Mouse (Mus musculus) lung, postnatal 0 days (tissue): ENCODE data around the gene Ccp110. TPM values are rescaled to one million over a fixed set of nuclear protein-coding genes. Genes with fewer than 3 reads are reported as not detected.

Experiments
- ATAC-seq: fragments of 200-750 bp; cut with Nextera tagmentation; 2 replicates; pipeline ENCODE4 v1.8.0; 2017; ENCODE audit warnings: moderate library complexity
- DNase-seq: peaks from one replicate; pipeline ENCODE4 v3.0.0-alpha.2; 2016; ENCODE audit warnings: low spot score
- H3K27ac ChIP-seq: fragments of 300-500 bp; sonication (generic); 2 replicates; pipeline ENCODE4 v1.5.1; 2014; ENCODE audit warnings: antibody characterized with exemption, mild to moderate bottlenecking, low read length, mixed read lengths
- H3K27me3 ChIP-seq: fragments of 300-500 bp; sonication (generic); replicated peaks from 2 replicates; pipeline ENCODE4 v1.6.1; 2014; ENCODE audit warnings: low read length, mixed read lengths; ENCODE audit not compliant: insufficient read depth
- H3K36me3 ChIP-seq: fragments of 300-500 bp; sonication (generic); 2 replicates; pipeline ENCODE4 v1.6.1; 2014; ENCODE audit warnings: low read length, mixed read lengths; ENCODE audit not compliant: insufficient read depth
- H3K4me1 ChIP-seq: fragments of 300-500 bp; sonication (generic); 2 replicates; pipeline ENCODE4 v1.6.1; 2014; ENCODE audit warnings: antibody characterized with exemption, low read depth, low read length, mixed read lengths; ENCODE audit not compliant: insufficient read depth
- H3K4me2 ChIP-seq: fragments of 300-500 bp; sonication (generic); replicated peaks from 2 replicates; pipeline ENCODE4 v1.6.1; 2014; ENCODE audit warnings: low read depth, mild to moderate bottlenecking, low read length, moderate library complexity, mixed read lengths
- H3K4me3 ChIP-seq: fragments of 300-500 bp; sonication (generic); 2 replicates; pipeline ENCODE4 v1.5.1; 2014; ENCODE audit warnings: low read depth, low read length
- H3K9ac ChIP-seq: fragments of 300-500 bp; sonication (generic); replicated peaks from 2 replicates; pipeline ENCODE4 v1.6.1; 2014; ENCODE audit warnings: low read depth, mild to moderate bottlenecking
- H3K9me3 ChIP-seq: fragments of 300-500 bp; sonication (generic); 2 replicates; pipeline ENCODE4 v1.6.1; 2016; ENCODE audit warnings: low read length, mixed read lengths
- CTCF ChIP-seq: IDR thresholded peaks from 2 replicates; pipeline ENCODE4 v1.5.1; 2016; ENCODE audit warnings: antibody characterized with exemption, mild to moderate bottlenecking
- EP300 ChIP-seq: IDR thresholded peaks from 2 replicates; pipeline ENCODE4 v1.6.1; 2016; ENCODE audit warnings: antibody characterized with exemption, mild to moderate bottlenecking, control low read depth
- WGBS: fragments of 180-500 bp; shearing (Covaris S2); extraction: QIAGEN DNeasy Blood & Tissue Kit; methylation state at CpG from one replicate; pipeline ENCODE4 v1.1.7; 2014; 5-methylcytosine and 5-hydroxymethylcytosine counted together
- polyA plus RNA-seq: library from polyadenylated mRNA; unstranded; fragments of >200 nt; fragmentation: Nextera tagmentation; extraction: Ambion mirVana; gene quantifications from 2 replicates; pipeline ENCODE4 v1.2.1, GENCODE M21; 2015

Ccp110 gene
- polyA plus RNA-seq, 1 experiment from 2014 or later, result 8.4 TPM

DNA sequence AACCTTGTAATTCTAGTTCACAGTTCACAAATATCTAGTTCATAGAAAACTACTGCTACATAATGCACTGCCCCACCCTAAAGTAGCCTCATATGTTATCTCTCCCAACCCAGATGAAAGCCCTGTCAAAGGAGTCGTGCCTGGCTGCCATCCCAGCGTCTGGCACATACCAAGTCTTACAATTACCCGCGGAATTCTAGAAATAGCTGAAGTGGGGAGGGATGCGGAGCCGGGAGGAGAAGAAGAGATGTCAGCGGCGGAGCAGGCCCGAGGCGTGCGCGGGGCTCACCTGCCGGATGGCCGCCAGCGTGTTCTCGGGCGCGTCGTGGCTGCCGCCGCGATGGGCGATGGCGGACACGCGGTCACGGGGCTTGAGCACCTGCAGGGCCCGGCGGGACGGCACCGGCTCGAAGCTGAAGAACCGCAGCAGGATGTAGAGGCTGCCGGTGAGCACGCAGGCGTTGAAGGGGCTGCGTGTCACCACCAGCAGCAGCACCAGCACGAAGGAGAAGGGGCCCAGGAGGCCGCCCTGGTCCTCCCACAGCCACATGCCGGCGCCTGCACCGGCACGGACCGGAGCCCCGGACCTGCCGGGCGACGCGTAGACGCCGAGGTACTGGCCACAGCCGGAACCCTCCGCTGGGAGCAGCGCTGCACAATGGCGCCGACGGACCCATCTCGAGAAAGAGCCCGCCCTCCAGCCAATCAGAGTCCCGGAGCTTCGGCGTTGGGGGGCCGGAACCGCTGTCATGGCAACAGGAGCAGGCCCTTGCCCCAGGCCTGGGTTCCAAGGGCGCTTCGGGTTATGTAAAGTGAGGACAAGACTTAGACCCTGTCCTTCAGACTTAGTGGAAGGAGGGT is 7.0 kb upstream of the Ccp110 start, which contains the start of gene Gde1:
Gde1 (minus strand) TSS at position 678 of the 861 bp plus-strand sequence.
- H3K27ac ChIP-seq, result peak within 1 kb of the TSS; percentile 93
- no peaks in the 10 kb centered on the region for H3K36me3 ChIP-seq
- H3K9ac ChIP-seq, result peak within 1 kb of the TSS; percentile 82
- no peaks in the 10 kb centered on the region for H3K27me3 ChIP-seq
- peak within 1 kb of the TSS; percentile 81 for H3K4me2 ChIP-seq
- no peaks in the 10 kb centered on the region for H3K9me3 ChIP-seq
- 0 out of 2 replicates have a peak, but pooled peaks have one; percentile 14 for TF ChIP-seq EP300
- 0 out of 2 replicates have a peak, but pooled peaks have one; percentile 12 for TF ChIP-seq CTCF
- ATAC-seq (peak; percentile 86), DNase-seq (peak; percentile 94)
- WGBS, result under 1% methylated on average over 58 of the region's 66 CpGs
- peaks cover 14% of the 10 kb centered on the region; the same call in 1 of the 2 replicates for H3K4me1 ChIP-seq
- H3K4me3 ChIP-seq, result peak within 1 kb of the TSS; percentile 87

DNA sequence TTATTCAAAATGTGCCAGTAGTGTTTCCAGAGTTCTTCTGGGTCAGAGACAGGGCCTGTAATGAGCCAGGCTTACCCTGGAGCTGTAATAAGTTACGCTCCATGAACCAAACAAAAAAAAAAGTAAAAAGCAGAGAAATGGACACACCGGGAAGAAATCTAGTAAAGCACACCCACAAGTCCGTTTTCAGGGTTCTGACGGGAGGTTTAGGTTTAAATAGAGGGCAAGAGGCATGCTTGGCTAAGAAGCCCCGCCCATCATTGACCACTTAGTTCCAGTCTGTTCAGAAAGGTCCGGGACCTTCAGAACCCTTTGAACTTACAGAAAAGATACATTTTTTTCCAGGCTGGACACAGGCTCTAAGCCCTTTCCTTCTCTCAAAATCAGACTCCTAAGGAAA is 6.3 kb upstream of the Ccp110 start:
- ATAC-seq (no peak), DNase-seq (peak; percentile 36)
- peaks cover 14% of the 10 kb centered on the region; the same call in 1 of the 2 replicates for H3K4me1 ChIP-seq
- 29% methylated on average over 6 of the region's 6 CpGs for WGBS
- H3K27ac ChIP-seq, result peak overlapping the region; percentile 93
- no peaks in the 10 kb centered on the region for H3K36me3 ChIP-seq
- TF ChIP-seq EP300 (no peak), CTCF (no peak)
- no peaks in the 10 kb centered on the region for H3K27me3 ChIP-seq
- peak overlapping the region; percentile 82; the same call in 1 of the 2 replicates for H3K9ac ChIP-seq
- peak overlapping the region; percentile 81 for H3K4me2 ChIP-seq
- peak overlapping the region; percentile 87 for H3K4me3 ChIP-seq
- H3K9me3 ChIP-seq, result no peaks in the 10 kb centered on the region

DNA sequence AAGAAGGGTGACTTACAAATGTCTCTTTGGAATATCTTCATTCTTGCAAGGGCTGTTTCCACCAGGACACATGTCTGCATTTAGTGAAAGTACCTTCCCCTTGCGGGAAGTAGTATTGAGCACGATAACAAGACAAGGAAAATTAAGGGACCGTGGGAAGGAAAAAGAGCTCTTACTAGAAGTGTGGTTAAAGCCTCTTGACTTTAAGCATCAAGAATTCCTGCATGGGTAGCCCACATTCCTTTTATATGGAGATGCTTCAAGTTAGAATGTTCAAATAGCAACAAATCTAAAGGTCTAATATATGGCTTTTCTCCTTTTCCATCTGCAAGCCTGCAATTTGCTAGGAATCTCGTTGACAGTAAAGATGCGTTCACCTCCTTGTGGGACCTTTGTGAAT is 5.9 kb upstream of the Ccp110 start:
- WGBS, result 62% methylated on average over 5 of the region's 5 CpGs
- peak overlapping the region; percentile 81; the same call in 1 of the 2 replicates for H3K4me2 ChIP-seq
- no peak for ATAC-seq

DNA sequence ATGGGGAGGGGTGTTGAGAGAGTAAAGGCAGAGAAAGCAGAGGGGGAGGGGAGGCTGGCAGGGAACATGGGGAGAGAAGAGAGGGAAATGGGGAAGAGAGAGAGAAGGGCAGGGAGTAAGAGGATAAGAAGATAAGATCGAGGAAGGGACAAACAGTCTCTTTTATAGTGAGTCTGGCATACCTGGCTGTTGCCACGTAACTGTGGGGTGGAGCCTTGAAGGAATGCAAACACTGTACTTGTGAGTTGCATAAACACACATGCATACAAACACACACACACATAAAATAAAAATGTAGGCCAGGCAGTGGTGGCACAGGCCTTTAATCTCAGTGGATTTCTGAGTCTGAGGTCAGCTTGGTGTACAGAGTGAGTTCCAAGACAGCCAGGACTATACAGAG is 5.1 kb upstream of the Ccp110 start:
- no peak for TF ChIP-seq CTCF
- TF ChIP-seq EP300, result no peak
- Histone ChIP-seq H3K9me3 (no peaks in the 10 kb centered on the region), H3K4me2 (no peak overlapping the region), H3K27ac (peak overlapping the region; percentile 93), H3K4me1 (peaks cover 12% of the 10 kb centered on the region; the same call in 1 of the 2 replicates), H3K4me3 (no peak overlapping the region), H3K36me3 (no peaks in the 10 kb centered on the region), H3K27me3 (no peaks in the 10 kb centered on the region), H3K9ac (no peak overlapping the region)
- DNase-seq (peak; percentile 66), ATAC-seq (peak; percentile 22)
- WGBS, result 41% methylated on average over 2 of the region's 2 CpGs

More for the DNA sequence above, 5.9 kb upstream of the Ccp110 start:
- Histone ChIP-seq H3K36me3 (no peaks in the 10 kb centered on the region), H3K4me3 (no peak overlapping the region), H3K9ac (no peak overlapping the region), H3K9me3 (no peaks in the 10 kb centered on the region), H3K27me3 (no peaks in the 10 kb centered on the region), H3K4me1 (peaks cover 14% of the 10 kb centered on the region; the same call in 1 of the 2 replicates), H3K27ac (peak overlapping the region; percentile 93)
- peak; percentile 57 for DNase-seq
- peak; percentile 70 for TF ChIP-seq EP300
- no peak for TF ChIP-seq CTCF

DNA sequence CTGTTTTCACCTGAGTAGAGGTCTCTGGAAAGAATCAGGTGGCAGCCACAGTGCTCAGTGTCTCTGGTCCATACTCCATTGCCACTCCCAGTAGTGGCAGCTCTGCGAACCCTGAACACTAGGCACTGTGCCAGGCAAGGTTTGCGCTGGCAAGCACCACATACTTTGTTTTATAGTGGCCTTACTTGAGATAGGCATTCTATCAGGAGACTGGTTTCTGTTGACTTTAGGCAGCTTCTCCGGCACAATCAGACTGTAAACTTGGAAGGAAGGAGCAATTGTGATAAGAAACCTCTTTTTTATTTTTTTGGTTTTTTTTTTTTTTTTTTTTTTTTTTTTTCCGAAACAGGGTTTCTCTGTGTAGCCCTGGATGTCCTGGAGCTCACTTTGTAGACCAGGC is 4.3 kb upstream of the Ccp110 start:
- Histone ChIP-seq H3K9ac (no peak overlapping the region), H3K4me3 (no peak overlapping the region), H3K4me1 (peaks cover 9% of the 10 kb centered on the region; the same call in 1 of the 2 replicates), H3K9me3 (no peaks in the 10 kb centered on the region), H3K27ac (peak overlapping the region; percentile 64; the same call in 1 of the 2 replicates), H3K27me3 (no peaks in the 10 kb centered on the region), H3K36me3 (no peaks in the 10 kb centered on the region), H3K4me2 (no peak overlapping the region)
- ATAC-seq, result no peak
- peak; percentile 42 for DNase-seq
- TF ChIP-seq CTCF (no peak), EP300 (no peak)
- WGBS, result 49% methylated on average over 3 of the region's 4 CpGs

DNA sequence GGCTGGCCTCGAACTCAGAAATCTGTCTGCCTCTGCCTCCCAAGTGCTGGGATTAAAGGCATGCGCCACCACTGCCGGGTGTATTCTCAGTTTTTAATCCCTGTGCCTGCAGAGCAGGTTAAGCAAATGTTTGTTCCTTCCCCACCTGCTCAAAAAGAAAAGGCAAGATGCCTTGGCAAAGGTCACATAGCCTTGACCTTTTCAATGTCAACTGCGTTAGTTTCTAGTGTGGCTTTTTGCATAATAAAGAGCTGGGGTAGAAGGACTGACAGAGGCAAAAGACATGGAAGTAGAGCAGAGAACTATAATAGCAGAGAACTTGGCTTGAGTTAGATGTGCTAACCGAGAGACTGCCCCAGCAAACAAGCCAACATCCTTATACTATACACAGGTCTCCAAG is 1.6 kb upstream of the Ccp110 start:
- no peak overlapping the region for H3K4me3 ChIP-seq
- no peaks in the 10 kb centered on the region for H3K27me3 ChIP-seq
- H3K27ac ChIP-seq, result no peak overlapping the region
- H3K4me2 ChIP-seq, result no peak overlapping the region
- 67% methylated on average over 5 of the region's 5 CpGs for WGBS
- 0 out of 2 replicates have a peak, but pooled peaks cover 3% of the 10 kb centered on the region for H3K4me1 ChIP-seq
- H3K36me3 ChIP-seq, result no peaks in the 10 kb centered on the region
- DNase-seq (no peak), ATAC-seq (no peak)
- H3K9ac ChIP-seq, result no peak overlapping the region
- TF ChIP-seq EP300 (no peak), CTCF (no peak)
- no peaks in the 10 kb centered on the region for H3K9me3 ChIP-seq
